Comparison of ENCODE assay signal across 25 mouse cellular contexts in the genomic region with DNA sequence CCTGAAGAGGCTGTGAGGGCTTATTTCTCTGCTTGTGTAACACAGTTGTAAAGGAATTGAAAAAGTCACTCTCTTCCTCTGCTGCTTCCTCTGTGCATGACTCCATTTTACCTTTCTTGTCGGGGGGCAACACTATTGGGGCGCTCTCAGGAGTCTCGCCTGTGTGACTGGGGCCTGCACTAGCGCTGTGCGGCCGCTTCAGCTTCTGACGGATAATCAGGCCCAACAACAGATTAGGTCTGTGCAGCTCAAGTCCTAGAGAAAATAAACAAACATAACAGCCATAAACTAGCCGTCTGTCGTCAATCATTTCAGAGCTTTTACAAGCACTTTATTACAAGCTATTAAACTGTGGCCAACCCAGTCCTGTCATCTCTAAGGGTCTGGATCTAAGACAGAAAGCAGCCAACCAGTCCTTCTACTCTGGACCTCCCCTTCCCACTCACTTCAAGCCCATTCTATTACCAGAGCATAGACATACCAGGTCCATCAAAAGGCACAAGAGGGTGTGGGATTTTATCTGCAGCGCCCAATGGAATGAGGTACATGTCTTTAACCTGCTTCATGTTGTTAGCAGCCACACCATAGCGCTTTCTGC.
A peak's percentile ranks its signal among the peaks of the same experiment; 100 is the strongest.
DNase-seq lines count a peak whose midpoint lies in the region; ATAC-seq lines count a peak whose summit lies in the region.
"Had no signal": no experiment of that assay in that cellular context is flagged by ENCODE, and none has a peak within 500 bp of the region (broad histone marks: within the 10 kb centered on the region; RNA-seq: fewer than 3 reads in every experiment).

No protein-coding gene starts in this region.

- no peak overlapping the region for H3K27ac ChIP-seq in kidney, embryonic 15.5 days
- H3K27ac ChIP-seq: forebrain, embryonic 10.5 days; forebrain, embryonic 13.5 days; gastrocnemius, adult 2 months; heart, adult 2 months; heart, embryonic 10.5 days; heart, embryonic 13.5 days; hindbrain, embryonic 14.5 days had no signal

- no peaks in the 10 kb centered on the region for H3K27me3 ChIP-seq in kidney, embryonic 15.5 days
- H3K27me3 ChIP-seq: forebrain, embryonic 13.5 days; heart, embryonic 13.5 days; Patski had no signal

- H3K4me1 ChIP-seq in kidney, embryonic 15.5 days, result 0 out of 2 replicates have a peak, but pooled peaks cover under 1% of the 10 kb centered on the region
- H3K4me1 ChIP-seq: forebrain, embryonic 10.5 days; forebrain, embryonic 13.5 days; heart, embryonic 10.5 days had no signal

- peaks cover 76% of the 10 kb centered on the region for H3K36me3 ChIP-seq in kidney, embryonic 15.5 days

- 64% methylated on average over 11 of the region's 11 CpGs for WGBS in kidney, embryonic 15.5 days

- peak; percentile 34; the same call in 1 of the 2 replicates for ATAC-seq in kidney, embryonic 15.5 days (replicated peaks; ENCODE audit: low FRiP score)
- ATAC-seq: forebrain, embryonic 13.5 days; forebrain, embryonic 16.5 days; Patski had no signal

- peak; percentile 86 for DNase-seq in heart, adult 11 months
- DNase-seq in heart, adult 18-20 months, result no peak
- no peak for DNase-seq in kidney, postnatal 25 days
- peak; percentile 18 for DNase-seq in kidney, postnatal 14 days
- DNase-seq in kidney, adult 11 months, result no peak
- no peak for DNase-seq in gastrocnemius, adult 18-20 months (ENCODE audit: low spot score)
- DNase-seq: adrenal gland, postnatal 10 days; adrenal gland, postnatal 36 days; cerebellum, adult 18-20 months; cerebellum, adult 9-10 months; cerebellum, postnatal 14 days; gastrocnemius, adult 2 months; gastrocnemius, postnatal 14 days; heart, adult 2 months; heart, postnatal 14 days; heart, postnatal 4 days had no signal

- no peaks in the 10 kb centered on the region for H3K9me3 ChIP-seq in kidney, embryonic 15.5 days (replicated peaks)
- H3K9me3 ChIP-seq: forebrain, embryonic 10.5 days; forebrain, embryonic 13.5 days; G1E; heart, embryonic 10.5 days; heart, embryonic 13.5 days had no signal

- no peak overlapping the region for H3K4me3 ChIP-seq in kidney, embryonic 15.5 days (replicated peaks)
- H3K4me3 ChIP-seq: forebrain, embryonic 10.5 days; forebrain, embryonic 13.5 days; gastrocnemius, adult 2 months; heart, adult 2 months; heart, embryonic 10.5 days; heart, embryonic 13.5 days had no signal

- H3K4me2 ChIP-seq in kidney, embryonic 15.5 days, result no peak overlapping the region
- H3K4me2 ChIP-seq: forebrain, embryonic 13.5 days; heart, embryonic 13.5 days; hindbrain, embryonic 14.5 days had no signal

- H3K9ac ChIP-seq in kidney, embryonic 15.5 days, result no peak overlapping the region
- H3K9ac ChIP-seq: forebrain, embryonic 13.5 days; heart, embryonic 13.5 days; hindbrain, embryonic 14.5 days had no signal

Comparison
In these comparisons a context has a peak if more than half of its experiments do, and no peak if none do; other contexts are left out.
1. DNase-seq: peak in heart, adult 11 months (single experiment) and kidney, postnatal 14 days (single experiment); none in heart, adult 18-20 months (0 of 2), kidney, postnatal 25 days (0 of 2), kidney, adult 11 months (single experiment) and gastrocnemius, adult 18-20 months (single experiment).